Mouse (Mus musculus) A20 (cell line): ENCODE data around the gene Mta1.
A peak's percentile ranks its signal among the peaks of the same experiment; 100 is the strongest.

Source experiments
- DNase-seq: peaks from one replicate; pipeline ENCODE4 v3.0.0-alpha.2; 2011; ENCODE audit warnings: low read depth, low spot score

The Mta1 gene

GRCm38 (mm10) chr12:113148381-113149035 lies 50.4 kb downstream of the Mta1 start:
- DNase-seq: peak; percentile 37

GRCm38 (mm10) chr12:113149341-113149740 lies 51.3 kb downstream of the Mta1 start:
- DNase-seq: no peak

DNA sequence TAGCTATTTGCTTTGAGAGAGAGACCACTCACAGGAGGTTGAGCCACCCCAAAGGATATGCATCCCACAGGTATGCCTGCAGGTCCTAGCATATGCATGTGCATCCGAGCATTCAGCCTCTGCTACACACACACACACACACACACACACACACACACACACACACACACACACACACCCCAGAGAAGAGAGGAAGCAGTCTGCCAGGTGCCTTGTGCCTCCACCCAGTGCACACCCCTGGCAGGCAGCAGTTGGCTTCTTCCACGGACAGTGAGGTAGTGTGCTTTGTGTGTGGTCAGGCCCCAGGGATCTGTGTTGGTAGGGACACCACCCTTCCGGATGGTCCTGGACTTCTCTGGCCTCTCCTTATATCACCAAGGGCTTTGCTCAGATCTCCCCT lies 51.8 kb downstream of the Mta1 start:
- no peak for DNase-seq

- no peak for DNase-seq
Measured at GRCm38 (mm10) chr12:113150591-113150990, 52.5 kb downstream of the Mta1 start.

DNA sequence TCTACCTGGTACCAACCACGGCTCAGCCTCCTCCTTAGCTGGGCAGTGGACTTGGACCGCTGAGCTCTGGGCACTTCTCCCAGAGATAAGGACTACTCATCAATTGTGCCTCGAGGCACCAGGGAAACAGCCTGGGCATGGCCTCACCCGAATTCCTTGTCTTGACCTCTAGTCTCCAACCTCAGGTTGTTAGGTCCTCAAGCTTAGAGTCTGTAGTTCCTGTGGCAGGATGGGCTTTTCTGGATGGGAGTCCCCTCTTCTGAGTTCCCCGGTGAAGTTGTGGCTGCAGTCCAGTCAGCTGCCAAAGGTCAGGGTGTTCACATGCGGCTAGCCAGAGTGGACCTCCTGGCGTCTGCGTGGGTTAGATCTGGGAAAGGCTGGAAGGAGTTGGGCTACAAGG lies 53.0 kb downstream of the Mta1 start:
- no peak for DNase-seq

- DNase-seq: peak; percentile 77
Measured at GRCm38 (mm10) chr12:113151661-113152271, 53.7 kb downstream of the Mta1 start.

- no peak for DNase-seq
Measured at GRCm38 (mm10) chr12:113152272-113152661, 54.2 kb downstream of the Mta1 start.

- DNase-seq: no peak
Measured at GRCm38 (mm10) chr12:113152991-113153525, 55.0 kb downstream of the Mta1 start.

- DNase-seq: no peak
Measured at GRCm38 (mm10) chr12:113153971-113154370, 55.9 kb downstream of the Mta1 start.

DNA sequence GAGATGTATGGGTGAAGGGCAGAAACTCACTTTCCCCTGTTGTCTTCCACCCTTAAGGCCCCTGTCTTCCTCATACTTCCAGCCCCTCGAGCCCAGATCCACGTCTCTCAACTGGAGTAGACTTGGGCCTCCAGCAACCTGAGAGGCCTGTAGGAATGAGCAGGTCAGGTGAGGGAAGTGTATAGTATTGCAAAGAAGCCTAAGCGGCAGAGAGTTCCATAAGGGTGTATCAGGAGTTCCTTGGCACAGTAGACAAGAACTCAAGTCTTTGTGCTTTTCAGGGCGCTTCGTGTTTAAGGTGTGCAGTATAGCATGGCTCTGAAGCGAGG lies 56.6 kb downstream of the Mta1 start:
- no peak for DNase-seq

GRCm38 (mm10) chr12:113155076-113155771 lies 57.1 kb downstream of the Mta1 start:
- DNase-seq: peak; percentile 75

- peak; percentile 100 for DNase-seq
Measured at GRCm38 (mm10) chr12:113155887-113156539, 57.9 kb downstream of the Mta1 start, which contains the start of gene Tedc1. Tedc1 (plus strand) TSS chr12:113156421.

- no peak for DNase-seq
Measured at GRCm38 (mm10) chr12:113156540-113156929, 58.5 kb downstream of the Mta1 start.

DNA sequence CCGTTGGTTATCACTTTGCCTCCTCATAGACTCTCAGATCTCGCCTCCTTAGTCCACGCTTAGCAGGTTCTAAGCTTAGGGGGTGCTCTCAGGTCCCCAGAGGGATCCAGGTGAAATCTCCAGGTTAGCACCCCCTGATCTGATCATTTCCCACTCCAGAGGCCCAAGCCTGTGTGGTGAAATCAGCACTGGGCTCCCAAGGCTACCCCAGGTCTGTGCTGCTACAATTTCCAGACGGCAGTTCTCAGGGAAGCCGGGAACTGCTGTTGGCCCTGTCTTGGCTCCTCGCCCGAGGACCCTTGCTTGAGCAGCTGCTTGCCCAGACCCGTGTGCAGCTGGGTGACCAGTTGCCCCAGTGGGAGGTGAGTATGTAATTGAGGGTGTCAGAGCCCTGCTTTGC lies 58.9 kb downstream of the Mta1 start:
- no peak for DNase-seq

- no peak for DNase-seq
Measured at GRCm38 (mm10) chr12:113157521-113157920, 59.4 kb downstream of the Mta1 start.

- no peak for DNase-seq
Measured at GRCm38 (mm10) chr12:113157971-113158370, 59.9 kb downstream of the Mta1 start.

DNA sequence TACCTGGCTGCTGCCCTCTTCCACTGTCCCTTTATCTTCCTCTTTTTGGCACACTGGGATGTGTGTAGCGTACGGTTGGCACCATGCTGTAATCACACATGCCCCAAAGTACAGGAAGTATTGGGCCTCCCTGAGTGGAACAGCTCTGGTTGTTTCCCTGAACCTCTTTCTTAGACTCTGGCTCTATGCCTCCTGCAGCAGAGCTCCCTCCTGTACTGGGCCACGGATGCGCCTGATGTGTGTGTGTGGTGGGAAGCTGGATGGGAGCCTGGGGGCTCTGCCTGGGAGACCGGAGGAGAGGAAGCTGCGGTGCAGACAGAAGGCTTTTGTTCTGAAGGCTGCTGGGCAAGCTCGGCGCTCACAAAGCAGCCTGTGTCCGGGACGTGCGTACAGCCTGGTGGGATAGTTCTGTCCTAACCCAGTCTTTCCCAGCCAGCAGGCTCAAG lies 65.5 kb downstream of the Mta1 start:
- no peak for DNase-seq

- DNase-seq: peak; percentile 82
Measured at GRCm38 (mm10) chr12:113168031-113168536, 70.0 kb downstream of the Mta1 start.

GRCm38 (mm10) chr12:113176960-113177725 lies 79.1 kb downstream of the Mta1 start:
- no peak for DNase-seq

DNA sequence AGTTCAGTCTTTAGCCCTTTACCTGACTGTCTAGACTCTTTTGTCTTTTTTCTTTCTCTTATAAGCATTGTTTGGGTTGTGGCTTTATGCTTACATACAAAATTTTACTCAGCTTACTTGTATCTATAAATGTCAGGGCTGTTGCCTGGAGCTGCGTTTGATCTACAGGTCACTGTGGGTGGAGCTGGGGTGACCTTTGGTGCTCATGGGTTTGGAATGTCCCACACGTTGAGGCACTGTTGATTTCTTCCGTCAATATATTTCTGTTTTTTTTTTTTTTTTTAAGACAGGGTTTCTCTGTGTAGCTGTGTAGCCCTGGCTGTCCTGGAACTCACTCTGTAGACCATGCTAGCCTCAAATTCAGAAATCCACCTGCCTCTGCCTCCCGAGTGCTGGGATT lies 82.9 kb downstream of the Mta1 start:
- DNase-seq: no peak

- DNase-seq: no peak
Measured at GRCm38 (mm10) chr12:113184945-113185344, 86.9 kb downstream of the Mta1 start.
